Mouse (Mus musculus): Measurements from ENCODE around the gene Ly6g6d. TPM values are rescaled to one million over a fixed set of nuclear protein-coding genes. Genes with fewer than 3 reads are reported as not detected.
"Not testable (repeated sequence)": the region's sequence is repeated elsewhere in the genome, so short reads cannot be mapped to it uniquely, and the experiment has no call there.

Gene Ly6g6d
- total RNA-seq, 2 experiments from 2014 or later = 0.91 to 1.2 TPM

DNA sequence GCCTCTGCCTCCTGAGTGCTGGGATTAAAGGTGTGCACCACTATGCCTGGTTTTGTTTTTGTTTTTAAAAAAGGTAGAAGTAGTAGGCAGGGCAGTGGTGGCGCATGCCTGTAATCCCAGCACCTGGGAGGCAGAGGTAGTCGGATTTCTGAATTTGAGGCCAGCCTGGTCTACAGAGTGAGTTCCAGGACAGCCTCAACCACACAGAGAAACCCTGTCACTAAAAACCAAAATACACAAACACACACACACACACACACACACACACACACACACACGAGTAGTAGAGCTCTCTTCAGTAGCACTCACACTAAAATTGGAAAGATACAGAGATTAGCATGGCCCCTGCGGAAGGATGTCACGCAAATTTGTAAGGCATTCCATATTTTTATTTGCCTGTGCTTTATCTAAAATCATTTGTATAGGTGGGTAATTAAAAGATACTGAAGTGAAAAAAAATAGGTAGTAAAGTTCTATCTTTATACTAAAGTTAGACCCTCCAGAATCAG is 28.9 kb downstream of the Ly6g6d start:
- no peak for DNase-seq (ENCODE audit: low spot score in 2 of 2)

DNA sequence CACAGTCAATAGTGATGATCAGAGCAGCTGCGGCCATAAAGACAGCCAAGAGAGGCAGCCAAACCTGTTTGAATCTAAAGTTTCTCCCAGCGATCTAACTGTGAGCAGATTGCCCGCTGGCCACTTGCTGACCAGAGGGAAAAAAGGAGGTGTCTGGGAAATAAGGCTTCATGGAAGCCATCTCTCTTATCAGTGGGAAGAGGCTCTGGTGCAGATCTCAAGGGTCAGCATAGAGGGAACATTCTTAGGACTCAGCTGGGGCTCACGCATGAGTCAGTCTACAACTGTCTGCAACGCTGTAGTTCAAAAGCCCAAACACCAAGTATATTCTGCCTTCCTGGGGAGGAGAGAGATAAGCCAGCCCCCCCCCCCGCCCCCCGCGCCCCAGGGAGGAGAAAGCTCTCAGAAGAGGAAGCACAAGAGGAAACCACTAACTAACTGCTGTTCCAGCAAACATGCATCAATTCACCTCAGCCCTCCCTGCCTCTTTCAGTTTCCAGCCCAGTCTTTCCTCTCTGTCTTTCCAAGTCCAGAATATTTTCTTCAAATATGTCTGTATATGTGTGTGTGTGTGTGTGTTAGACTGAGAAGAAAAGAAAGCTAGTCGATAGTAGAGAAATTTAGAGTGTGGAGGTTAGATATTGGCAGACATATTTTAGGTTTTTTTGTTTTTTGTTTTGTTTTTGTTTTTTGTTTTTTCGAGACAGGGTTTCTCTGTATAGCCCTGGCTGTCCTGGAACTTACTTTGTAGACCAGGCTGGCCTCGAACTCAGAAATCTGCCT is 29.5 kb downstream of the Ly6g6d start:
- no peak for DNase-seq (ENCODE audit: low spot score in 2 of 2)

GRCm38 (mm10) chr17:35047688-35048087 is 30.2 kb downstream of the Ly6g6d start:
- DNase-seq (ENCODE audit: low spot score in 2 of 2) = no peak

DNA sequence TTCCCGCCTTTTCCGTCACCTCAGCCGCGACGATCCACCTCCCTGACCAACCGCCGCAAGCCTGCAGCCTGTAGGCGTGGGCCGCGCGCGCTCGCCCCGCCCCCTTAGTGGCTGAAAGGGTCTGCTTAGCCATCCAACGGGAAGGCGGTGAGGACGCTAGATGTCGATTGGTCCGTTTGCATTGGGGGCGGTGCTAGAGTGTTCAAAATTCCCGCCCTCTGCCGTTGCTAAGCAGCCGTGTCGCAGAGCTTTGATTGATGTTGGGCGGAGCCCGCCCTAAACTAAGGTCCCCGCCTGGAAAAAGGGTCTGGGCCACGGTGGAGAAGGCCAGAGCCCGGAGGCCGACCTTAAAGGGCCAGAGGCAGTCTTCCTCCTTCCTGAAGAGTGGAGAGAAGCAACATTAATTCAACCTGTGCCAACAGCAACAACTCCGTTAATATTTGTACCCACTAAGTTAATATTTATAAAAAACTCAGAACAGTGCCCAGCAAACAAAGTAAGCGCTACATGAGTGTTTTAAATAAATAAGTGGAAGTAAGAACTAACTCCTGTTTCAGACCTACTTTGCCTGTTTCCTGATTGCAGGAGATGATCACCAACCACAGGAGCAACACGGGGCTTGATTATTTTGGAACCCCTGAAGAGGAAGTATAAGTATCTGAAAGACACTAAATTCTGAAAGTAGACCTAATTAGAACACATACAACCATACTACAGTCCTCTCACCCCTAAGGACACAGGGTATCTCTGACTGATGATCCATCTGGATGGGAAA is 31.0 kb downstream of the Ly6g6d start, which contains the start of gene Msh5:
Msh5 (minus strand) TSS at position 65 of the 775 bp plus-strand sequence.
- peak; percentile 95 to 96 for DNase-seq (ENCODE audit: low spot score in 2 of 2)

DNA sequence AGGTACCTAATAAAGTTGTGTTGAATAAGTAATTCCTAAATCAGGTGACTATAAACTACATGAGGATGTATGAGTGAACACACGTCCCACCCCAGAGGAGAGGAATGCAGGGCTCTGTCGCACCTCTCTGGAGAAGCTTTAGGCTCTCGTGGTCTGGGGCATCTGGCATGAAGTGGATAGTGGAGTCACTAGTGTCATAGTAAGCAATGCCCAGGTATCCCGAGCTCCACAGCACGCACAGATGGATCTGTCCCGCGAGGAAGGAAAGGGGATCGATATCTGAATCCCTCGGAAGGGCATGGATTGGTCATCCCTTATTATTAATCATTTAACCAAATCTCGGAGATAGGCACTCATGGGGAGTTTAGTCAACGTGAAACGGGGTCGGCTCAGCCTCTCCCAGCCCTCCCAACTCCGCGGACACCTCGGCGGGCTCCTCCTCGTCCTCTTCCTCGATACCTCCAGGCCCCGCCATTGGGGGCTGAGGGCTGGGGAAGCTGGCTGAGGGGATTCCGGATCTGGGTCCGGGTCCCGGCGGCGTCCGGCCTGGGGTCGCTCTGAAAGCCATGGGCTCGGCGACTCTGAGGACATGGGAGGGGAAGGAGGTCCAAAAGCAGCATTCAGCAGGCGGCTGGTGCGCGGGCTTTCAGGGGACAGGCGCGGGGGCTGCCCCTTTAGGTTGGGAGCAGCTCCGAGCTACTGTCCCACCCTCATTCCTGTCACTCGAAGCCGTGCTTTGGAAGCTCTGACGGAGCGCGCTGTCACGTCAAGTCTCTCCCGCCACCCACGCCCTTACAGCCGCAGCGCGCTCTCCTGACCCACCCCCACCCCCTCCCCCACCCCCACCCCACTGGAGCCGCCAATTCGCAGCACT is 31.8 kb downstream of the Ly6g6d start:
- DNase-seq (ENCODE audit: low spot score in 2 of 2) = no peak

DNA sequence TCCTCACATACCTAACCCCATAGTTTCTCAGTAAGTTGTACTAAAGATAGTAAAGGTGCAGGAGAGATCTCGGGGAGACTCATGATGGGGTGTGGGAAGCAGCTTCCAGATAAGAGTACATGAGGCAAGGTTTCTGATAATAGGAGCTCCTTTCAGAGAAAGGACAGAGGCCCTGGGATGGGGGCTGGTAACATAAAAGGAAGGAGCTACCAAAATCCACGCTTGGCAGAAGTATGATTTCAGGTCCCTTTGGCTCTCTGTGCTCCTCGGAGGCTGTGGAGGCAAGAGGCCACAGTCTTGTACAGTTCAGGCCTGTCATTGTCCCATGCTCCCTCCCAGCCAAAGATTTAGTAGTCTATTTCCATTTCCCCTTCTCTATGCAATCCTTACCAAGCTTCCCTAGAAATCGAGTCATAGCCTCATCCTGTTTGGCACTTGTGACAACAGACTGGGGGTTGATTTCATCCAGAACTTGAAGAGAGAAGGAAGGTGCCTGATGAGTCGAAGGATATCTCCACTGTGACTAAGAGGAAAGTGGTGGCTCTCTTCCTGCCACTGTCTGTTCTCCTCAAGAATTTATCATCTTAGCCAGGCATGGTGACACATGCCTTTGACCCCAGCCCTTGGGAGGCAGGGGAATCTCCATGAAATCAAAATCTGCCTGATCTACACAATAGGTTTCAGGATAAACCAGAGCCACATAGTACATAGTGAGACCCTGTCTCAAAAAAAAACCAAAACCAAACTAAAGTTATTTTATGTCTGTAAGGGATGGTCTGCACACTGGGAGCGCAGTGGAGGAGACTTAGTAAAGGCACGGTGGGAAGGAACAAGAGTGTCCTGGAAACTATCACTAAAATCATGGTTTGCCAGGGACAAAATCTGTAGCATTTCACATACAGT is 32.7 kb downstream of the Ly6g6d start:
- DNase-seq (ENCODE audit: low spot score in 2 of 2) = no peak

- DNase-seq (ENCODE audit: low spot score in 2 of 2) = no peak
These were observed 34.1 kb downstream of the Ly6g6d start for GRCm38 (mm10) chr17:35043794-35044193.

DNA sequence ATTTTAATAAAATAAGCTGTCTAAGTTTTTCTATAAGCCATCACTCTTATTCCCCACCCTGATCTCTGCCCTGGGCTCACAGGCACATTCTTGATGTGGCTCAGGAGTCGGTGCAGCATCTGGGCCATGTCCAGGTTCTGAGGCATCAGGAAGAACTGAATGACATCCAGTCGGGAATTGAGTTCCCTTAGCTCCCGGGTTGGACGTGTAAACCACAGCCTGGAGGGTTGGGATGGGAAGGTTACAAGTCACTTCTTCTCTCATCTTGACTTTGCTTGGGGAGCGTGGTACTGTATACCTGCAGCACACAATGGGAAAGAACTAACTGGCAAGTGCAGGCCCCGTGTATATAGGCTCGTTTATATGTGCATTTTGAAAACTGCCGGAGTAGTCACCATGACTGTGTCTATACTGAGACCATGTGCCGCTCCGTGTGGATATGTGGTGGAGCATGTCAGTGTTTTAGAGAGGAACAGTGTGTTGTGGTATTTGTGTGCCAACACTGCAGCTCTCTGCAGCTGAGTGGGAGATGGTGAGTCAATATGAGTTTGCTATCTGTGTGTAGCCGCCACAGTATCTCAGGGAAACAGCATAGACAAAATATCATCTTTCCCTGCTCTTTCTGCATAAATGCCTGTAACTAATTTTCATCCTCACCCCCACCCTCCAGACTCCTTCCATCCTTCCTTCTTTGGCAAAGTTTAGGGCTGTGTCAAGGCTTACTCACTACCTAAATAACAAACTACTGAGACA is 38.6 kb downstream of the Ly6g6d start:
- no peak for DNase-seq (ENCODE audit: low spot score in 2 of 2)

GRCm38 (mm10) chr17:35034896-35035295 is 43.0 kb downstream of the Ly6g6d start:
- no peak for DNase-seq (ENCODE audit: low spot score in 2 of 2)

GRCm38 (mm10) chr17:35033703-35034102 is 44.2 kb downstream of the Ly6g6d start:
- DNase-seq (ENCODE audit: low spot score in 2 of 2) = not testable (repeated sequence)

DNA sequence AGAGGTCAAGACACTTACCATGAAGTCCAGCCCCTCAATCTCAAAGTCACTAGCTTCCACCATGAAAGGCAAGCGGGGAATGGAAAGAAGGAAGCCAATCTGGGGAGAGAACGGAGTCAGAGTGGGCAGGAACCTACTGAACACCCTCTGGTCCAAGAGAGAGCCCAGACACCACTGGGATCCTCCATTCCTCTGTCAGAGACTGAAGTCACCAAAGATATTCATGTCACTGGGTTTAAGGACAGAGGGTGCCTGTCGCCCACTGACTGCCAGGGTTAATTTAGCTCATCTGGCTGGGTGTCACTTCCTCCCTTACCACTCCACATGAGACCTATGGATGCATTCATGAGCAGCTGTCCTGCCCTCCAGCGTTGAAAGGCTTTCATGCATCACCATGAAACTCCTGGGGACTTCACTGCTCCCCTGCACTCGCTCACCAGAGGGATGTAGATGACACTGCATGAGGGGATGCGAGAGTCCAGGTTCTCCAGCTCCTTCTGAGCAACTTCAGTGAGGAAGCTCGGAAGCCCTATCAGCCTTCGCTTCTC is 45.5 kb downstream of the Ly6g6d start:
- DNase-seq (ENCODE audit: low spot score in 2 of 2) = no peak

DNA sequence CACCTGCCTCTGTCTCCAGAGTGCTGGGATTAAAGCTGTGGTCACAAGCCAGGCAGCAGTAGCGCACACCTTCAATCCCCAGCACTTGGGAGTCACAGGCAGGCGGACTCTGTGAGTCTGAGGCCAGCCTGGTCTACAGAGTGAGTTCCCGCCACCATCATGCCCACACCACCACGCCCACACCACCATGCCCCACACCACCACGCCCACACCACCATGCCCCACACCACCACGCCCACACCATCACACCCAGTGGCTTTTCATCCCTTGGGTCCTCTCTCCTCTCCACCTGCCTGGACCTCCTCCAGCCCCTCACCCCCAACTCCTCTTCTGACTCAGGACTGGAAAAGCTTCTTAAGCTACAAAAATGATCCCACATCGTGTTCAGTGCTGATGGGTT is 46.0 kb downstream of the Ly6g6d start:
- DNase-seq (ENCODE audit: low spot score in 2 of 2) = no peak

DNA sequence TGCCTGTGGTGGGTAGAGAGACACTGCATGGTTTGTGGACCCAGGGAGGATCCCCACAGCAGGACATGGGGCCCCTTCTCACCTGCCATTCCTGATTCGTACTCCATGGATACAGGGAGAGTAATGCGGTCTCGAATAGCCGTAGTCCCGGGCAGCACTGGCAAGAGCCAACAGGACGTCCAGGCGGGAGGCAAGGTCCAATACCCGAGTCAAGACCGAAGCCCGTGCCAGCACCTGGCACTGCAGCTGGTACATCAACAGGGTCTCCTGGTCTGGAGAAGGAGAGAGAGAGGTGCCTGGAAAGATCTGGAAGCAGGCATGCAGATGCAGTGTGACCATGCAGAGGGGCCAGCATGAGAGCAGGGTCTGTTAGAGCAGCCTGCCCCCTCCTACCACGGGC is 46.6 kb downstream of the Ly6g6d start:
- DNase-seq (ENCODE audit: low spot score in 2 of 2) = no peak

- DNase-seq (ENCODE audit: low spot score in 2 of 2) = peak in 1 of 2 experiments; percentile 32
These were observed 48.0 kb downstream of the Ly6g6d start for GRCm38 (mm10) chr17:35029691-35030532.

GRCm38 (mm10) chr17:35028315-35028714 is 49.5 kb downstream of the Ly6g6d start:
- no peak for DNase-seq (ENCODE audit: low spot score in 2 of 2)

DNA sequence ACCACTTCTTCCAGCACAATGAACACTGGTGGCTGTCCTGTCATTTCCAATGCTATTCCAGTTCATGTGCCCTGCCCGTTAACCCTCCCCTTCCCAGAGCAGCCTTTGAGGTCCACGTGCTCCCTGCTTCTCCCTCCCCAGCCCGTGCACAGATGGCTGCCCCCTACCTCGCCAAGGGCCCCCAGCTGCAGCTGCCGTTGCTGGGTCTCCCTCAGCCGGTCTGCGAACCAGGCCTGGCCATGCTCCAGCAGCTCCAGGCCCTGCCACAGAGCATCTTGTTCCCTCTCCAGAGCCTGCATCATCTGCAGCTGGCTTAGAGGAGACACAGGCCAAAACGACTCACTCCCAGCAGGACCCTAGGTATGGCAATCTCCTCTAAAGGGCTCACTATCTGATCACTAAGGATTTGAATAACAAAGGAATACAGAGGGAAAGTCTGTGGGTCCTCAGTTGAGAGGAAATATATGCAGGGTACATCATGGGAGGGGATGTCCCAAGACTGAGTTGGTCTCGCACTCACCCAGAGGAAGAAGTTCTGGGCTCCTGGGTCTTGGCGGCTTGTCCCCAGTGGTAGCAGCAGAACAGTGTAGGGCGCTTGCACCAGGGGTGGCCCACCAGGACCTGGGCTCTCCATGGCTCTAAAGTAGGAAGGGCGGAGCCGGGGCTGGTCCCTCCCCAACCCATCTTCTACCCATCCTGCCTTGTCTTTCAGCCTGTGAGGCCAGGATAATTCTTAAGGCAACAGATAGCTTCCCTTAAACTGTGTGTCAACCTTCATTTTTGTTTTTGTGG is 50.4 kb downstream of the Ly6g6d start, which contains the start of gene Sapcd1:
Sapcd1 (minus strand) TSS at position 740 of the 792 bp plus-strand sequence.
- DNase-seq (ENCODE audit: low spot score in 2 of 2) = peak; percentile 77 to 87

DNA sequence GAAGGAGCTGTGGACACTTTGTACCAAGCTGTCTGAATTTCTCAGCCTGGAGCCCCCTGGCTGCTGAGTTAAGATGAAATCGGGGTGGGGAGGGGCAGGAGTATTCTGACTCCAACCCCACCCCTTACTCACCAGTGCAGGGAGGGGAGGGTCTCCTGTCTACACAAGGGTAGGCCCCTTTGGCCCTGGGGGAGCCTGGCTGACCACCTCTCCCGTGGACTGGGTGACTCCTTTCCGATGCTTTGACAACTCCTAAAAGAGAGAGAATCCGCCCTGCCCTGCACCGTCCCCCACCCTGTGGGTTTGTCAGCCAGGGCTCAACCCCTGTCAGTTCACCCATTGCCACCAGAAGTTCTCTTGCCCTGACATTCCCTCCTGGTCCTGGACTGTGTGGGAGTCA is 51.7 kb downstream of the Ly6g6d start:
- DNase-seq (ENCODE audit: low spot score in 2 of 2) = no peak
